Mouse (Mus musculus): ENCODE results near the gene Yy1. TPM values are rescaled to one million over a fixed set of nuclear protein-coding genes. Genes with fewer than 3 reads are reported as not detected.
A peak's percentile ranks its signal among the peaks of the same experiment; 100 is the strongest.

Yy1 gene
- polyA plus RNA-seq, 1 experiment = 15.3 TPM

DNA sequence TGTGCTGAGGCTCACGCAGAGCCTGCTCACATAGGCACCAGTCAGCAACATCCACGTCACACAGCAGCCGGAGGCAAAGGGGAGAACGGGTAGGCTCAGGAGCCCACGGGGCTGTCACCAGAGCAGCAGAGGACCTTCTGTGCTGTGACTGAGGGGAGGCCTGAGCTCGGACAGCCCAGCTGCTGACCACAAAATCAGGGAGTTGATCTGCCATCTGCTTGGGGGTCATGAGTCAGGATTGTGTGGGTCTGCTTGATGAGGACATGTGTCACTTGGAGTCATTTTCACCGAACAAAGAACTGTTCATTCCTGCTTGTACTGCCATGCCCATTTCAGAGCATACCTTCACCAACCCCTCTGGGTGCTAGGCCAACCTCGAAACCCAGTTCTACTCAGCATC, 63.4 kb downstream of the Yy1 start:
- H3K79me2 ChIP-seq (ENCODE audit: control insufficient read depth, insufficient read depth) = no peaks in the 10 kb centered on the region
- no peaks in the 10 kb centered on the region for H3K27me3 ChIP-seq (ENCODE audit: control insufficient read depth, insufficient read depth, insufficient read length)
- no peaks in the 10 kb centered on the region for H3K36me3 ChIP-seq (ENCODE audit: control insufficient read depth, insufficient read depth)
- no peak overlapping the region for H3ac ChIP-seq (ENCODE audit: control insufficient read depth, insufficient read length)
- H3K4me3 ChIP-seq = no peak overlapping the region
- peak; percentile 47 to 91 (median 73) for TF ChIP-seq MYOG (IDR thresholded peaks at IDR 0.05; ENCODE audit: control insufficient read depth in 1 of 3, insufficient read depth in 1 of 3, insufficient read length in 2 of 3, low read depth in 2 of 3)
- no peak for TF ChIP-seq SRF (IDR thresholded peaks at IDR 0.05; ENCODE audit: control insufficient read depth, insufficient read length, low read depth)
- no peak for TF ChIP-seq CEBPB (IDR thresholded peaks at IDR 0.05; ENCODE audit: insufficient read depth, poor library complexity, severe bottlenecking)
- TF ChIP-seq TCF3 (IDR thresholded peaks at IDR 0.05; ENCODE audit: insufficient read length, low read depth) = peak; percentile 61
- no peak for TF ChIP-seq POLR2A (IDR thresholded peaks at IDR 0.05; ENCODE audit: insufficient read length, low read depth)
- no peak for TF ChIP-seq USF1 (IDR thresholded peaks at IDR 0.05; ENCODE audit: low read depth)
- no peak for TF ChIP-seq POLR2AphosphoS2 (IDR thresholded peaks at IDR 0.05; ENCODE audit: insufficient read length, low read depth)
- no peak for TF ChIP-seq REST (IDR thresholded peaks at IDR 0.05; ENCODE audit: insufficient read depth, insufficient read length)
- TF ChIP-seq MYOD1 (IDR thresholded peaks at IDR 0.05; ENCODE audit: control insufficient read depth in 1 of 3, insufficient read length in 2 of 3, low read depth in 2 of 3) = peak in 2 of 3 experiments; percentile 62 to 83
- TF ChIP-seq E2F4 (IDR thresholded peaks at IDR 0.05; ENCODE audit: insufficient read depth) = no peak
- peak; percentile 38 for TF ChIP-seq TCF12 (IDR thresholded peaks at IDR 0.05; ENCODE audit: insufficient read depth, poor library complexity, severe bottlenecking)
- TF ChIP-seq MAX (IDR thresholded peaks at IDR 0.05; ENCODE audit: low read depth) = no peak
- H3K4me2 ChIP-seq (ENCODE audit: low read depth) = no peak overlapping the region

DNA sequence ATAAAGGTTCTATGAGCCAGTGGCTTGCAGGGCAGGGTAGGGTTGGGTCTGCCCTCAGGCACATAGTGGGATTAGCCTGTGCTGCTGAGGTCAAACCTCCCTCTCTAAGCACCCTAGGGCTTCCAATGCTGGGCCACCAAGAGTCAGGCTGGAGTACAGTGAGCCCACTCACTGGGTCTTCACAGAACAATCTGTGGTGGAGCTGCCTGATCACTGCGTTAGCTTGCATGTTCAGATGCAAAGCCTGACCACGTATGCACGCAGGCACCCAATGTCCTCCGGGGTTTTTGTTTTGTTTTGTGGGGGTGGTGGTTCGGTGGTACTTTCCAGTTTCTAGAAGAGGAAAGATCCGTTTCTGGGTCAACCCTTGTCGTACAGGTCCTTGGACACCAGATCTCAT, 64.3 kb downstream of the Yy1 start:
- Histone ChIP-seq H3ac (ENCODE audit: control insufficient read depth, insufficient read length) (no peak overlapping the region), H3K4me2 (ENCODE audit: low read depth) (no peak overlapping the region), H3K36me3 (ENCODE audit: control insufficient read depth, insufficient read depth) (peaks cover under 1% of the 10 kb centered on the region), H3K79me2 (ENCODE audit: control insufficient read depth, insufficient read depth) (no peaks in the 10 kb centered on the region), H3K4me3 (no peak overlapping the region), H3K27me3 (ENCODE audit: control insufficient read depth, insufficient read depth, insufficient read length) (no peaks in the 10 kb centered on the region)
- peak; percentile 75 for TF ChIP-seq POLR2AphosphoS2 (IDR thresholded peaks at IDR 0.05; ENCODE audit: insufficient read length, low read depth)
- TF ChIP-seq MYOD1 (IDR thresholded peaks at IDR 0.05; ENCODE audit: control insufficient read depth in 1 of 3, insufficient read length in 2 of 3, low read depth in 2 of 3) = no peak

DNA sequence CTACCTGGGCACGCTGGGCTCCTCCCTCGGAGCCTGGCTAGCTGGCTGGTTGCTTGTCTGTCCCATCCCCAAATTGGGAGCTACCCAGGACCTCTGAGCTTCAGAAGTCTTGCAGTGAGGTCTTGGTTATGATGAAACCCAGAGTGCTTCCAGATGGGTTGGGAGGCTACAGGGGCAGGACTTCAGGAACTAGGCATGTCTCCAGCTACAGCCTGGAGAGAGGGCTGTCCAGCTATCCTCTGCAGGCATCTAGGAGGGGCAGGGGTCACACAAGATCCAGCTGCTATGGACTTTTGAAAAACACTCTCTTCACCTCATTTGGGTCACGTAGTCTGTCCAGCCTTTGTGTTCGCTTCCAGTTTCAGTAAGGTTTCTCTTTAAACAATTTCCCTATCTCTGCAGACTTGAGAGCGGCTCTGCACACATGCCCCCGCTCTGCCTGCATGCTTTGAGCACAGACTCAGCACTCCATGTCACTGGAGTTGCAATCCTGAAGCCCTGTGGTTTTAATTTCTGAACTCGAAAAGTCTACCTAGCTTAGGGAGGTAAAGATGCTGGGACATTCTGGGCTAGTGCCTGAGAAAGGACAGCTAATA, 64.9 kb downstream of the Yy1 start:
- Histone ChIP-seq H3K27me3 (ENCODE audit: control insufficient read depth, insufficient read depth, insufficient read length) (no peaks in the 10 kb centered on the region), H3K4me2 (ENCODE audit: low read depth) (no peak overlapping the region), H3K79me2 (ENCODE audit: control insufficient read depth, insufficient read depth) (no peaks in the 10 kb centered on the region), H3ac (ENCODE audit: control insufficient read depth, insufficient read length) (no peak overlapping the region), H3K36me3 (ENCODE audit: control insufficient read depth, insufficient read depth) (peaks cover 6% of the 10 kb centered on the region), H3K4me3 (no peak overlapping the region)
- TF ChIP-seq CEBPB (IDR thresholded peaks at IDR 0.05; ENCODE audit: insufficient read depth, poor library complexity, severe bottlenecking) (no peak), POLR2AphosphoS2 (IDR thresholded peaks at IDR 0.05; ENCODE audit: insufficient read length, low read depth) (peak; percentile 79), TCF3 (IDR thresholded peaks at IDR 0.05; ENCODE audit: insufficient read length, low read depth) (no peak), SRF (IDR thresholded peaks at IDR 0.05; ENCODE audit: control insufficient read depth, insufficient read length, low read depth) (no peak)

DNA sequence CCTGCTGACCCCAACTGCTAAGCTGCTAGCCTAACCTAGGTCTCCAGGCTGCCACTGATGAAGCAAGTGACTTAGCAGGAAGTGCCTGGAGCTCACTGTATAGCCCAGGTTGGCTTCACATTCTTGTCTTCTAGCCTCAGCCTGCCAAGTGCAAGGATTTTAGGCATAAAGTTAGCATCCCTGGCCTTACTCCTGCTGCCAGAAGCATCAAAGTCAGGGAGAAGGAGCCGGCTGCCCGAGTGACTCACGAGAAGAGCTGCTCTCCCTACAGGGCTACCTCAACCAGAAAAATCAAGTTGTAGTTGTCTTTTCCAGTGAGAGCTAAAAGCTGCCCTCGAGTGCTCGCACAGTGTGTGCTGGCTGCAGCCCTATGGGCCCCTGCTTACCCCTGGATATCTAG, 65.7 kb downstream of the Yy1 start:
- no peaks in the 10 kb centered on the region for H3K79me2 ChIP-seq (ENCODE audit: control insufficient read depth, insufficient read depth)
- H3ac ChIP-seq (ENCODE audit: control insufficient read depth, insufficient read length) = no peak overlapping the region
- H3K4me2 ChIP-seq (ENCODE audit: low read depth) = no peak overlapping the region
- peaks cover 11% of the 10 kb centered on the region for H3K36me3 ChIP-seq (ENCODE audit: control insufficient read depth, insufficient read depth)
- H3K4me3 ChIP-seq = no peak overlapping the region
- H3K27me3 ChIP-seq (ENCODE audit: control insufficient read depth, insufficient read depth, insufficient read length) = no peaks in the 10 kb centered on the region
- TF ChIP-seq POLR2AphosphoS2 (IDR thresholded peaks at IDR 0.05; ENCODE audit: insufficient read length, low read depth) (peak; percentile 89), TCF12 (IDR thresholded peaks at IDR 0.05; ENCODE audit: insufficient read depth, poor library complexity, severe bottlenecking) (no peak)

GRCm38 (mm10) chr12:108865007-108865494, 72.3 kb downstream of the Yy1 start:
- H3K4me2 ChIP-seq (ENCODE audit: low read depth) = no peak overlapping the region
- H3K4me3 ChIP-seq = no peak overlapping the region
- no peaks in the 10 kb centered on the region for H3K79me2 ChIP-seq (ENCODE audit: control insufficient read depth, insufficient read depth)
- H3ac ChIP-seq (ENCODE audit: control insufficient read depth, insufficient read length) = no peak overlapping the region
- H3K36me3 ChIP-seq (ENCODE audit: control insufficient read depth, insufficient read depth) = peaks cover 46% of the 10 kb centered on the region
- TF ChIP-seq CEBPB (IDR thresholded peaks at IDR 0.05; ENCODE audit: insufficient read depth, poor library complexity, severe bottlenecking) = no peak
- TF ChIP-seq TCF3 (IDR thresholded peaks at IDR 0.05; ENCODE audit: insufficient read length, low read depth) = no peak
- peak; percentile 33 for TF ChIP-seq POLR2AphosphoS2 (IDR thresholded peaks at IDR 0.05; ENCODE audit: insufficient read length, low read depth)
- no peak for TF ChIP-seq REST (IDR thresholded peaks at IDR 0.05; ENCODE audit: insufficient read depth, insufficient read length)
- TF ChIP-seq MYOD1 (IDR thresholded peaks at IDR 0.05; ENCODE audit: control insufficient read depth in 1 of 3, insufficient read length in 2 of 3, low read depth in 2 of 3) = no peak
- TF ChIP-seq TCF12 (IDR thresholded peaks at IDR 0.05; ENCODE audit: insufficient read depth, poor library complexity, severe bottlenecking) = no peak
- H3K27me3 ChIP-seq (ENCODE audit: control insufficient read depth, insufficient read depth, insufficient read length) = no peaks in the 10 kb centered on the region
